Mouse (Mus musculus): ENCODE data around the gene Snx9.

Snx9 gene

DNA sequence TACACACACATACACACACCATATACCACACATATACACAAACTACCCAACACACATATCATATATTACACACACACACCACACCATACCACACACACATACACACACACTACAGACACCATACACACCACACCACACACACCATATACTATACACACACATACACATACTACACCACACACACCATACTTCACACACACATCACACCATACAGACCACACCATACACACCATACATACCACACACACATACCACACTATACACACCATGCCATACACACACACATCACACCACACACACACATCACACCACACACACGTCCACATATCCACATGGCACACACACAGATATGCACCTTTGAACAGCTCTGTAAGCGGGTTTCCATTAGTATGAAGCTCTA lies 34.3 kb upstream of the Snx9 start:
- DNase-seq (ENCODE audit: low read depth, low spot score): no peak

DNA sequence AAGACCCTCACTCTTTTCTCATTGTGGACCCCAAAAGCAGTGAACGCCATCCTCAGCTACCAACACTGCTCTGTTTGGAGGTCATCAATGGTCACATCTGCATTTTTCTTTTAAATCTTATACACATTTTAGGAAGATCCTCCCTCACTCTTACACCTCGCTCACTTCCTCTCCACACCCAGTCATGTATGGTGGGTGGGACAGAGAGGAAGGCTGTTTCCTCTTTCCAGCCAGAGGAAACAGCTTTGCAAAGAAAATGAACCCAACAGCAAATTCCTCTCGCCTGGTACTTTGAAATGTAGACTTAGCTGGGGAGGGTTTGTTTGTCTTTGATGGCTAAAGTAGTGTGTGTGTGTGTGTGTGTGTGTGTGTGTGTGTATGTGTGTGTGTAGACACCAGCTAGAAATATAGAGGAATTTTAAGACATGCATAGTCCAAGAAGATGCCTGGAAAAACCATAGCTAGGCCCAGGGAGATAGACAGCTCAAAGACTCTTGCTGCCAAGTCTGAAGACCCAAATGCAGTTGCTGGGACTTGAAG lies 33.2 kb upstream of the Snx9 start:
- no peak for DNase-seq (ENCODE audit: low read depth, low spot score)

GRCm38 (mm10) chr17:5813863-5814640 lies 27.1 kb upstream of the Snx9 start:
- no peak for DNase-seq (ENCODE audit: low read depth, low spot score)

DNA sequence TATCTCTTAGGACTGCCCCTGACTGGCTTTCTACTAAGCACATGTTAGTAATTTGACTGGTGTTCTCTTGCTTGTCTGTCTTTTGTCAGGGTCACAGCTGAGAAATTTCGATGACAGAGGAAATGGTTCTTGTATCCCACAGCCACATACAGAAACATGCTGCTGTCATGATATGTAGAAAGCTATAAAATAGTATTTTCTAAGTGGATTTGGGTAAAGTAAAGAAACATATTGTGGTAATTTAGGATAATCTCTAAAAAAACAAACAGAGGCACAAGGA lies 26.5 kb upstream of the Snx9 start:
- no peak for DNase-seq (ENCODE audit: low read depth, low spot score)

- DNase-seq (ENCODE audit: low read depth, low spot score): no peak
These were observed 23.3 kb upstream of the Snx9 start for GRCm38 (mm10) chr17:5817871-5818270.

- DNase-seq (ENCODE audit: low read depth, low spot score): no peak
These were observed 22.0 kb upstream of the Snx9 start for GRCm38 (mm10) chr17:5819105-5819504.

DNA sequence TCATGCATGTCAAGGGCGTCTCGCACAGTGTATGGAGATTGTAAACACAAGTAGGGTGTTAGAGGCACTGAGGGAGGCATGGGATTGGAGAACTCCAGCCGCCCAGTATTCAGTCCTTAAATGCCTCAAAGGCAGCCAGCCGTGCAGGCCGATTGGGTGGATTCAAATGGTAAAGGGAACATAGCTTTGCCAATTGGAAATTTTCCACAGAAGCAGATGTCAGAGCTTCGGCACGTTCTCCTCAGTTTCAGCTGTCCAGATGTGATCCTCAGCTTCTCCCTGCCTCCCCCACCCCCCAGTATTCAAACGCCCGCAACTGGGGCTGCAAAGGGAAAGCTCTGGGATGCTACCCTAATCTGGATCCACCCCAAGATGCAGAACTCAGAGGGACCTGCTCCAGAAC lies 21.3 kb upstream of the Snx9 start:
- DNase-seq (ENCODE audit: low read depth, low spot score): no peak

GRCm38 (mm10) chr17:5822541-5822940 lies 18.6 kb upstream of the Snx9 start:
- DNase-seq (ENCODE audit: low read depth, low spot score): no peak

- DNase-seq (ENCODE audit: low read depth, low spot score): no peak
These were observed 18.1 kb upstream of the Snx9 start for GRCm38 (mm10) chr17:5823032-5823431.

- no peak for DNase-seq (ENCODE audit: low read depth, low spot score)
These were observed 13.1 kb upstream of the Snx9 start for GRCm38 (mm10) chr17:5827836-5828582.

DNA sequence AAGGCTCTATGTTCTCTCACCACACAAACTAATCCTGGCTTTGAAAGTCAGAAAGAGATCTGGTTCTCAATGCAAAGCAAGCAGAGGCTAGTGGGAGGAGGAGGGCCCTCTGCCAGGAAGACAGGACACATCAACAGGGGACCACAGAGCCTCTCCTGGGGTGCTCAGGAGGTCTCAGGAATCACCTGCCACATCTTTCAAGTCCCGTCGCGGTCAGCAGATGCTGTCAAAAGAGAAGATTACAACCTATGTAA lies 12.6 kb upstream of the Snx9 start:
- no peak for DNase-seq (ENCODE audit: low read depth, low spot score)

DNA sequence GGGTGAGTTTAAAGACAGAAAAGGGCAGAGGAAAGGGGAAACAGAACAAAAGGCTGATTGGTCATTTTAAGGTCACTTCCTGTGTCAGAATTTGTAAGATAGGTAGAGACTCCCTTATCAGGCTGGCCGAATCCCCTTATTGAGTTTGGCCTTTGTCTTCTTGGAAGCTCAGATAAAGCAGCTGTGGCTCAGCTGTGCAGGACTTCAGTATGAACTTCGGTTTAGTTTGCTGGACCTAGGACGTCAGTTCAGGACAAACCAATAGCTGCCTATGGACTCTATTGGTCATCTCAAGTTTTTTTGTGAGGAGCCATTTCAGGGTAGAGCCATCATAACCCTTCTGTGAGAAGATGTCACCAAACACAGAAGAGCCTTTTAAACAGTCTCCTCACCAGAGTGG lies 12.2 kb upstream of the Snx9 start:
- no peak for DNase-seq (ENCODE audit: low read depth, low spot score)

GRCm38 (mm10) chr17:5829930-5830329 lies 11.2 kb upstream of the Snx9 start:
- DNase-seq (ENCODE audit: low read depth, low spot score): no peak

DNA sequence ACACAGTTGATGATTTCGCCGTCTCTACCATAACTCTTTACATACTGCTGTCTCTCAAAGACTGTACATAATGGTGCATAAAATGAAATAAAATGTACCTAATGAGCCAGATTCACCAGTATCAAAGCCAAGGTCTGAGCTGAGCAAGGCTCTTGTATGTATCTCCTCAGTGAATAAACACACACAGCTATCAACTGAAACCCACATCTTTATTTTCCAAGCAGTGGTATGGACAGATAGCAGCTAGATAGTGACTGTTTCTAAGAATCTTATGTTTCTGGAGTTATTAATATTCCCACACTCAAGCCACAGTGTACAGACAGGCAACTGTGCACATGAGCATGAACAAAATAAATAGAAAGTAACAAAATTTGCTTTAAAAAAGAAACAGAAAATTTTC lies 10.7 kb upstream of the Snx9 start:
- DNase-seq (ENCODE audit: low read depth, low spot score): no peak

DNA sequence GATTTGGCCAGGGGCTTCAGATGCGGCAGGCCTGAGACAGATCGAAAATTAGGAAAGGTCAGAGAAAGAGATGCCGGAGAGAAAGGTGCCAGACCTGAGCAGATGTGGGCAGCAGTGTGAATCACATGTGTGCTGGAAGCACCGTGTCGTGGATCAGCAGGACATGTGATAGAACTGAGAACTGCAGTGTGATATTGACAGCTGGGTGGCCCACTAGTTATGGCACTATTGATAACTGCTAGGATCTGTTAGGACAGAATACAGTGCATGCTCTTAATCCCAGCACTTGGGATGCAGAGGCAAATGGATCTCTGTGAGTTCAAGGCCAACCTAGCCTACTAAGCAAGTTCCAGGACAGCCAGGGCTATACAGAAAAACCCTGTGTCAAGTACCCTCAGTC lies 10.3 kb upstream of the Snx9 start:
- no peak for DNase-seq (ENCODE audit: low read depth, low spot score)

- DNase-seq (ENCODE audit: low read depth, low spot score): no peak
These were observed 9.8 kb upstream of the Snx9 start for GRCm38 (mm10) chr17:5831257-5831806.

DNA sequence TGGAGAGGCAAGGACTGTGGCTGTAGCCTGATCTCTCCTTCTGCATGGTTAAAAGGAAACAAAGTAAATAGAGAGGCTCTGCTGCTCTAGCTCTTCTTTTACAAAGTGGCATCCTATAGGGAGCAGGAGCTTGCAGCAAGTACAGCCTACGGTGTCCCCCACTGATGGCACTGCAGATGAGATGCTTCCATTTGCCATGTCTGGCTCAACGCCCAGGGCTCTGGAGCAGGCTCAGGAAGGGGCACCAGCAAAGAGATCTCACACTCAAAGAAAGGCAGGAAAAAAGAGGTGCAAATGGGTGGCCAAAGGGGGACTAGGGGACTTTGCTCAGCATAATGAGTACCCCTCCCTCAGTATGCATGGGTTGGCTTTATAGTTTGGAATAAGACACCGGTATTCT lies 7.0 kb upstream of the Snx9 start:
- DNase-seq (ENCODE audit: low read depth, low spot score): no peak

- DNase-seq (ENCODE audit: low read depth, low spot score): no peak
These were observed 6.3 kb upstream of the Snx9 start for GRCm38 (mm10) chr17:5834798-5835328.

GRCm38 (mm10) chr17:5839549-5840240 lies 1.4 kb upstream of the Snx9 start:
- no peak for DNase-seq (ENCODE audit: low read depth, low spot score)

DNA sequence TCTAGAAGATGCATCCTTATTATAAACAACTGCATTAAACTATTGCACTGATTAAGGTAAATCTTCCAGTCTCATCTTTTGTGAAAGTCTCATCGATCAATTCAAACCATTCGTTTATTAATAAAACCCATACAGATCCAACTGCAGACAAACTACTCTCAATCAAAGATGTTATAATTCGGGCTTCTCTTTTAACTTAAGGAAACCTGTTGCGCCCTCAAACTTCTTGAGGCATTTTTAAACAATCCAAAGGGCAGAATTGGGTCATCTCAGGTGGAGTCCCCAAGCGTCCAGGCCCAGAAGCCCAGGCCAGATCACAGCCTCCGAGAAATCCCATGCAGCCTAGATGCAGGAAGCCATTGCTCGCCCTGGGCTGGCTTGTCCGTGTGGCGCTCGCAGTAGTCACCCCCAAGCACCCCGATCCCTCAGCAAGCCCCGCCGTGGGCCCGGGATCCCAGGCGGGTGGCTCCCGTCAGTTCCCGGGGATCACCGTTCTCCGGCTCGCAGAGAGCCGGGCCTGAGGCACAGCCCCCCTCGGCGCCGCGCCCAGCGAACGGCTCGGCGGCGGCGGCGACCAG lies 490 bp upstream of the Snx9 start:
- DNase-seq (ENCODE audit: low read depth, low spot score): no peak

- DNase-seq (ENCODE audit: low read depth, low spot score): no peak
These were observed 779 bp downstream of the Snx9 start for GRCm38 (mm10) chr17:5841943-5842273.

DNA sequence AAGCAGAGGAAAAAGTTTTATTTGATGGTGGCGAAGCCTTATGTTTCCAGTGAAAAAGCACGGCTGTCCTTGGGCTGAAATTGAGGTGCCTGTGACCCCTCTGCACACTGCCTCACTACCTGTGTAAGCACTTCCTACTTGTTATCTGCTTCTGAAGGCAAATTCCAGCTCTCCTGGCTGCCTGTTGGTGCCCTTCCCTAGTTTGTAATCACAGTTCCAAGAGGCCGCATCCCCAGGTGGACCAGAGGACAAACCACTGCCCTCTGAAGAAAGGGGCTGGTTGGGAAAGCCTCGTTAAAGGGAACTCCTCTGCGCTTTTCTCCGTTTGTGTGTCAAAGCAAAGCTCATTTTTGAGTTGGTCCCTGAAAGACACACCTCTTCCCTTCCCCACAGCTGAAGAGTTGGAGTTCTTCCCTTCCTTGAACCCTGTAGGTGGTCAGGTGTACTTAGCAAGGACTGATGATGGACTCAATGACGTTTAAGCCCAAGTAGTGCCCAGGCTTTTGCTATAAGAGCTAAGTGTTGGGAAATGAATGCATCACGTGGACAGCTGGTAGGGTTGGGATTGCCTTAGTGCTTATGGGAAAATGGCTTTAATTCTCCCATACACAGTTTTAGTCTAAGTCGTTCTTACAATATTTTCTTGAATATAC lies 2.0 kb downstream of the Snx9 start:
- DNase-seq (ENCODE audit: low read depth, low spot score): no peak
